Mouse (Mus musculus): ENCODE data around the gene Mfsd12. TPM values are rescaled to one million over a fixed set of nuclear protein-coding genes. Genes with fewer than 3 reads are reported as not detected.

Gene Mfsd12
- polyA plus RNA-seq (2015; fragmentation: Illumina TruSeq; extraction: RNeasy Lipid Tissue Mini Kit (QIAGEN cat#74804); ENCODE audit: insufficient read depth, low replicate concordance) = 2.8 TPM

GRCm38 (mm10) chr10:81356991-81357844 lies at the start of gene Mfsd12:
TSS of gene Mfsd12 (plus strand) at chr10:81357491.

GRCm38 (mm10) chr10:81320550-81321347 lies 36.5 kb upstream of the Mfsd12 start, which contains the start of gene Cactin:
TSS of gene Cactin (plus strand) at chr10:81321103.

GRCm38 (mm10) chr10:81328386-81328785 lies 28.9 kb upstream of the Mfsd12 start, which contains the start of gene Tbxa2r:
TSS of gene Tbxa2r (plus strand) at chr10:81328731.

GRCm38 (mm10) chr10:81342686-81343505 lies 14.4 kb upstream of the Mfsd12 start, which contains the start of gene Gipc3:
TSS of gene Gipc3 (minus strand) at chr10:81343266.

GRCm38 (mm10) chr10:81350351-81351063 lies 6.8 kb upstream of the Mfsd12 start, which contains the start of gene Hmg20b:
TSS of gene Hmg20b (minus strand) at chr10:81350480.

GRCm38 (mm10) chr10:81365672-81366476 lies 8.6 kb downstream of the Mfsd12 start, which contains the start of gene 4930404N11Rik:
TSS of gene 4930404N11Rik (minus strand) at chr10:81365816.

GRCm38 (mm10) chr10:81377793-81378552 lies 20.7 kb downstream of the Mfsd12 start, which contains the start of gene Fzr1:
TSS of gene Fzr1 (minus strand) at chr10:81378516.

GRCm38 (mm10) chr10:81383802-81384604 lies 26.7 kb downstream of the Mfsd12 start, which contains the start of the genes Dohh and Gm48551:
TSS of gene Dohh (plus strand) at chr10:81384428.
TSS of gene Gm48551 (plus strand) at chr10:81384466.

GRCm38 (mm10) chr10:81388505-81389055 lies 31.3 kb downstream of the Mfsd12 start, which contains the start of gene Gm48552:
TSS of gene Gm48552 (plus strand) at chr10:81389005.

GRCm38 (mm10) chr10:81392781-81393185 lies 35.5 kb downstream of the Mfsd12 start, which contains the start of gene Smim24:
TSS of gene Smim24 (plus strand) at chr10:81393051.

Other genes with a start within 250 kb of the Mfsd12 start
- gene Zbtb7a, start 222.3 kb upstream of the Mfsd12 start, polyA plus RNA-seq (2015; fragmentation: Illumina TruSeq; extraction: RNeasy Lipid Tissue Mini Kit (QIAGEN cat#74804); ENCODE audit: insufficient read depth, low replicate concordance) = 14.0 TPM
- 10.8 TPM for gene Pias4, start 189.6 kb upstream of the Mfsd12 start, polyA plus RNA-seq (2015; fragmentation: Illumina TruSeq; extraction: RNeasy Lipid Tissue Mini Kit (QIAGEN cat#74804); ENCODE audit: insufficient read depth, low replicate concordance)
- gene Eef2, start 180.9 kb upstream of the Mfsd12 start, polyA plus RNA-seq (2015; fragmentation: Illumina TruSeq; extraction: RNeasy Lipid Tissue Mini Kit (QIAGEN cat#74804); ENCODE audit: insufficient read depth, low replicate concordance) = 451 TPM
- 8.6 TPM for gene Dapk3, start 174.5 kb upstream of the Mfsd12 start, polyA plus RNA-seq (2015; fragmentation: Illumina TruSeq; extraction: RNeasy Lipid Tissue Mini Kit (QIAGEN cat#74804); ENCODE audit: insufficient read depth, low replicate concordance)
- not detected for gene 4930442H23Rik, start 173.6 kb upstream of the Mfsd12 start, polyA plus RNA-seq (2015; fragmentation: Illumina TruSeq; extraction: RNeasy Lipid Tissue Mini Kit (QIAGEN cat#74804); ENCODE audit: insufficient read depth, low replicate concordance)
- gene Nmrk2, start 155.4 kb upstream of the Mfsd12 start, polyA plus RNA-seq (2015; fragmentation: Illumina TruSeq; extraction: RNeasy Lipid Tissue Mini Kit (QIAGEN cat#74804); ENCODE audit: insufficient read depth, low replicate concordance) = not detected
- gene Atcay, start 126.7 kb upstream of the Mfsd12 start, polyA plus RNA-seq (2015; fragmentation: Illumina TruSeq; extraction: RNeasy Lipid Tissue Mini Kit (QIAGEN cat#74804); ENCODE audit: insufficient read depth, low replicate concordance) = 1.2 TPM
- 1.5 TPM for gene Zfr2, start 124.3 kb upstream of the Mfsd12 start, polyA plus RNA-seq (2015; fragmentation: Illumina TruSeq; extraction: RNeasy Lipid Tissue Mini Kit (QIAGEN cat#74804); ENCODE audit: insufficient read depth, low replicate concordance)
- gene Matk, start 104.6 kb upstream of the Mfsd12 start, polyA plus RNA-seq (2015; fragmentation: Illumina TruSeq; extraction: RNeasy Lipid Tissue Mini Kit (QIAGEN cat#74804); ENCODE audit: insufficient read depth, low replicate concordance) = 4.6 TPM
- gene Mrpl54, start 90.6 kb upstream of the Mfsd12 start, polyA plus RNA-seq (2015; fragmentation: Illumina TruSeq; extraction: RNeasy Lipid Tissue Mini Kit (QIAGEN cat#74804); ENCODE audit: insufficient read depth, low replicate concordance) = 28.9 TPM
- gene Apba3, start 90.5 kb upstream of the Mfsd12 start, polyA plus RNA-seq (2015; fragmentation: Illumina TruSeq; extraction: RNeasy Lipid Tissue Mini Kit (QIAGEN cat#74804); ENCODE audit: insufficient read depth, low replicate concordance) = 11.9 TPM
- gene Tjp3, start 65.9 kb upstream of the Mfsd12 start, polyA plus RNA-seq (2015; fragmentation: Illumina TruSeq; extraction: RNeasy Lipid Tissue Mini Kit (QIAGEN cat#74804); ENCODE audit: insufficient read depth, low replicate concordance) = 2.6 TPM
- 26.7 TPM for gene Pip5k1c, start 64.5 kb upstream of the Mfsd12 start, polyA plus RNA-seq (2015; fragmentation: Illumina TruSeq; extraction: RNeasy Lipid Tissue Mini Kit (QIAGEN cat#74804); ENCODE audit: insufficient read depth, low replicate concordance)
- gene Cactin, start 36.4 kb upstream of the Mfsd12 start, polyA plus RNA-seq (2015; fragmentation: Illumina TruSeq; extraction: RNeasy Lipid Tissue Mini Kit (QIAGEN cat#74804); ENCODE audit: insufficient read depth, low replicate concordance) = 5.0 TPM
- 3.0 TPM for gene Tbxa2r, start 28.8 kb upstream of the Mfsd12 start, polyA plus RNA-seq (2015; fragmentation: Illumina TruSeq; extraction: RNeasy Lipid Tissue Mini Kit (QIAGEN cat#74804); ENCODE audit: insufficient read depth, low replicate concordance)
- 0.59 TPM for gene Gipc3, start 14.2 kb upstream of the Mfsd12 start, polyA plus RNA-seq (2015; fragmentation: Illumina TruSeq; extraction: RNeasy Lipid Tissue Mini Kit (QIAGEN cat#74804); ENCODE audit: insufficient read depth, low replicate concordance)
- 30.0 TPM for gene Hmg20b, start 7.0 kb upstream of the Mfsd12 start, polyA plus RNA-seq (2015; fragmentation: Illumina TruSeq; extraction: RNeasy Lipid Tissue Mini Kit (QIAGEN cat#74804); ENCODE audit: insufficient read depth, low replicate concordance)
- gene 4930404N11Rik, start 8.3 kb downstream of the Mfsd12 start, polyA plus RNA-seq (2015; fragmentation: Illumina TruSeq; extraction: RNeasy Lipid Tissue Mini Kit (QIAGEN cat#74804); ENCODE audit: insufficient read depth, low replicate concordance) = 0.18 TPM
- 7.7 TPM for gene Fzr1, start 21.0 kb downstream of the Mfsd12 start, polyA plus RNA-seq (2015; fragmentation: Illumina TruSeq; extraction: RNeasy Lipid Tissue Mini Kit (QIAGEN cat#74804); ENCODE audit: insufficient read depth, low replicate concordance)
- 1.9 TPM for gene Dohh, start 26.9 kb downstream of the Mfsd12 start, polyA plus RNA-seq (2015; fragmentation: Illumina TruSeq; extraction: RNeasy Lipid Tissue Mini Kit (QIAGEN cat#74804); ENCODE audit: insufficient read depth, low replicate concordance)
- gene Gm48551, start 27.0 kb downstream of the Mfsd12 start, polyA plus RNA-seq (2015; fragmentation: Illumina TruSeq; extraction: RNeasy Lipid Tissue Mini Kit (QIAGEN cat#74804); ENCODE audit: insufficient read depth, low replicate concordance) = 3.2 TPM
- gene Gm48552, start 31.5 kb downstream of the Mfsd12 start, polyA plus RNA-seq (2015; fragmentation: Illumina TruSeq; extraction: RNeasy Lipid Tissue Mini Kit (QIAGEN cat#74804); ENCODE audit: insufficient read depth, low replicate concordance) = 0.43 TPM
- 9.5 TPM for gene Smim24, start 35.6 kb downstream of the Mfsd12 start, polyA plus RNA-seq (2015; fragmentation: Illumina TruSeq; extraction: RNeasy Lipid Tissue Mini Kit (QIAGEN cat#74804); ENCODE audit: insufficient read depth, low replicate concordance)
- 9.4 TPM for gene Nfic, start 98.1 kb downstream of the Mfsd12 start, polyA plus RNA-seq (2015; fragmentation: Illumina TruSeq; extraction: RNeasy Lipid Tissue Mini Kit (QIAGEN cat#74804); ENCODE audit: insufficient read depth, low replicate concordance)
- gene Celf5, start 125.2 kb downstream of the Mfsd12 start, polyA plus RNA-seq (2015; fragmentation: Illumina TruSeq; extraction: RNeasy Lipid Tissue Mini Kit (QIAGEN cat#74804); ENCODE audit: insufficient read depth, low replicate concordance) = 0.15 TPM
- 27.7 TPM for gene Ncln, start 138.9 kb downstream of the Mfsd12 start, polyA plus RNA-seq (2015; fragmentation: Illumina TruSeq; extraction: RNeasy Lipid Tissue Mini Kit (QIAGEN cat#74804); ENCODE audit: insufficient read depth, low replicate concordance)
- gene S1pr4, start 142.6 kb downstream of the Mfsd12 start, polyA plus RNA-seq (2015; fragmentation: Illumina TruSeq; extraction: RNeasy Lipid Tissue Mini Kit (QIAGEN cat#74804); ENCODE audit: insufficient read depth, low replicate concordance) = 15.6 TPM
- 9.4 TPM for gene Gna15, start 166.7 kb downstream of the Mfsd12 start, polyA plus RNA-seq (2015; fragmentation: Illumina TruSeq; extraction: RNeasy Lipid Tissue Mini Kit (QIAGEN cat#74804); ENCODE audit: insufficient read depth, low replicate concordance)
- 15.2 TPM for gene Gna11, start 187.7 kb downstream of the Mfsd12 start, polyA plus RNA-seq (2015; fragmentation: Illumina TruSeq; extraction: RNeasy Lipid Tissue Mini Kit (QIAGEN cat#74804); ENCODE audit: insufficient read depth, low replicate concordance)
- gene Aes, start 202.0 kb downstream of the Mfsd12 start, polyA plus RNA-seq (2015; fragmentation: Illumina TruSeq; extraction: RNeasy Lipid Tissue Mini Kit (QIAGEN cat#74804); ENCODE audit: insufficient read depth, low replicate concordance) = 105 TPM
- 17.3 TPM for gene Tle2, start 217.1 kb downstream of the Mfsd12 start, polyA plus RNA-seq (2015; fragmentation: Illumina TruSeq; extraction: RNeasy Lipid Tissue Mini Kit (QIAGEN cat#74804); ENCODE audit: insufficient read depth, low replicate concordance)
- 3.2 TPM for gene Tle6, start 243.6 kb downstream of the Mfsd12 start, polyA plus RNA-seq (2015; fragmentation: Illumina TruSeq; extraction: RNeasy Lipid Tissue Mini Kit (QIAGEN cat#74804); ENCODE audit: insufficient read depth, low replicate concordance)
- gene BC025920, start 248.8 kb downstream of the Mfsd12 start, polyA plus RNA-seq (2015; fragmentation: Illumina TruSeq; extraction: RNeasy Lipid Tissue Mini Kit (QIAGEN cat#74804); ENCODE audit: insufficient read depth, low replicate concordance) = 9.3 TPM